In genomic region chr4:66737407-66737806, GRCm38 (mm10) we compare ENCODE assay signal across 28 mouse cellular contexts.
DNase-seq lines count a peak whose midpoint lies in the region; TF ChIP-seq lines count a peak whose summit lies in the region.
"Had no signal": no experiment of that assay in that cellular context is flagged by ENCODE, and none has a peak within 500 bp of the region (broad histone marks: within the 10 kb centered on the region; RNA-seq: fewer than 3 reads in every experiment).

No protein-coding gene starts in this region.

- TF ChIP-seq POLR2A in ES-Bruce4 (IDR thresholded peaks at IDR 0.05; ENCODE audit: insufficient read depth, low read length): no peak

- H3K9ac ChIP-seq in ES-Bruce4 (ENCODE audit: low read depth, poor library complexity, severe bottlenecking) (no peak overlapping the region), ES-E14 (ENCODE audit: insufficient read depth, low read depth, low read length, poor library complexity, severe bottlenecking) (no peak overlapping the region)
- H3K9ac ChIP-seq: forebrain, embryonic 13.5 days; heart, embryonic 12.5 days; heart, embryonic 15.5 days; hindbrain, embryonic 13.5 days; intestine, embryonic 15.5 days had no signal

- H3K4me3 ChIP-seq in ES-Bruce4 (ENCODE audit: low read depth, low read length) (no peak overlapping the region), ES-E14 (ENCODE audit: insufficient read depth in 1 of 2, low read depth in 1 of 2, low read length in 2 of 2, poor library complexity in 1 of 2, severe bottlenecking in 1 of 2) (no peak overlapping the region)
- H3K4me3 ChIP-seq: forebrain, embryonic 10.5 days; forebrain, embryonic 13.5 days; gastrocnemius, adult 2 months; heart, embryonic 12.5 days; heart, embryonic 15.5 days; hindbrain, embryonic 10.5 days; hindbrain, embryonic 13.5 days; intestine, embryonic 15.5 days had no signal

- TF ChIP-seq CTCF in ES-Bruce4 (IDR thresholded peaks at IDR 0.05; ENCODE audit: low read depth, low read length): no peak

- H3K4me1 ChIP-seq in ES-Bruce4 (ENCODE audit: control insufficient read depth, insufficient read depth, low read length) (no peaks in the 10 kb centered on the region), ES-E14 (ENCODE audit: control insufficient read depth in 2 of 2, insufficient read depth in 2 of 2, low read length in 2 of 2, poor library complexity in 1 of 2) (peaks cover 0 to 12% of the 10 kb centered on the region in 2 experiments; a peak in 2 of 4 replicates)
- H3K4me1 ChIP-seq: forebrain, embryonic 13.5 days; heart, embryonic 12.5 days; heart, embryonic 15.5 days; hindbrain, embryonic 13.5 days; intestine, embryonic 15.5 days had no signal

- H3K36me3 ChIP-seq in ES-Bruce4 (ENCODE audit: control insufficient read depth, insufficient read depth, low read length, poor library complexity, severe bottlenecking): no peaks in the 10 kb centered on the region
- H3K36me3 ChIP-seq in ES-E14 (ENCODE audit: control insufficient read depth, insufficient read depth, low read length, poor library complexity, severe bottlenecking): no peaks in the 10 kb centered on the region
- H3K36me3 ChIP-seq: forebrain, embryonic 10.5 days; G1E; heart, embryonic 12.5 days; heart, embryonic 15.5 days; hindbrain, embryonic 10.5 days; hindbrain, embryonic 13.5 days; intestine, embryonic 15.5 days had no signal

- H3K27me3 ChIP-seq in ES-Bruce4 (ENCODE audit: control insufficient read depth, insufficient read depth, low read length, poor library complexity, severe bottlenecking): no peaks in the 10 kb centered on the region; the same call in 1 of the 2 replicates
- H3K27me3 ChIP-seq: CH12.LX; forebrain, embryonic 13.5 days; heart, embryonic 12.5 days; heart, embryonic 15.5 days; hindbrain, embryonic 13.5 days; intestine, embryonic 15.5 days; Patski had no signal

- H3K27ac ChIP-seq in ES-Bruce4 (ENCODE audit: insufficient read depth, low read length): peak overlapping the region; percentile 98
- peak overlapping the region; percentile 81 for H3K27ac ChIP-seq in ES-E14 (ENCODE audit: insufficient read depth, low read depth, low read length, poor library complexity, severe bottlenecking)
- H3K27ac ChIP-seq: forebrain, embryonic 10.5 days; forebrain, embryonic 13.5 days; gastrocnemius, adult 2 months; heart, embryonic 15.5 days; hindbrain, embryonic 10.5 days; hindbrain, embryonic 13.5 days; intestine, embryonic 15.5 days had no signal

- peaks cover 6% of the 10 kb centered on the region; the same call in 1 of the 2 replicates for H3K9me3 ChIP-seq in ES-Bruce4 (replicated peaks; ENCODE audit: control insufficient read depth, insufficient read depth, low read length, poor library complexity, severe bottlenecking)
- no peaks in the 10 kb centered on the region; the same call in 1 of the 2 replicates for H3K9me3 ChIP-seq in ES-E14 (ENCODE audit: control insufficient read depth, insufficient read depth, low read depth, low read length)
- H3K9me3 ChIP-seq: forebrain, embryonic 10.5 days; forebrain, embryonic 13.5 days; heart, embryonic 12.5 days; heart, embryonic 15.5 days; hindbrain, embryonic 10.5 days; hindbrain, embryonic 13.5 days; intestine, embryonic 15.5 days had no signal

- TF ChIP-seq EP300 in ES-Bruce4 (IDR thresholded peaks at IDR 0.05; ENCODE audit: insufficient read depth, low read depth, low read length): peak; percentile 96

- intact Hi-C loops in left cerebral cortex, postnatal 10 days (cut with DNase I): no loop called here

- in situ Hi-C loops in ES-E14 (cut with MboI; ENCODE audit: low sequenced_read_pairs in 2 of 2, unreplicated experiment in 2 of 2): no loop called here

- DNase-seq in ES-E14 (ENCODE audit: low read depth, low spot score) (peak; percentile 47), ZHBTc4 (ENCODE audit: low read depth, low spot score) (peak; percentile 79)
- DNase-seq in cerebellum, postnatal 10 days: no peak
- no peak for DNase-seq in lung, postnatal 4 days
- no peak for DNase-seq in left cerebral cortex, postnatal 10 days (ENCODE audit: extremely low spot score in 1 of 2, low spot score in 2 of 2)
- DNase-seq: adrenal gland, postnatal 10 days; adrenal gland, postnatal 36 days; B cell, adult 2 months; cerebellum, adult 18-20 months; cerebellum, adult 9-10 months; cerebellum, postnatal 25 days; gastrocnemius, adult 2 months; gastrocnemius, postnatal 14 days; heart, adult 18-20 months; heart, postnatal 10 days; heart, postnatal 36 days; kidney, adult 11 months had no signal

TF ChIP-seq in ES-E14, 5 proteins besides CTCF, POLR2A, EP300 and RAD21:
- no peak for TF ChIP-seq HCFC1 (IDR thresholded peaks at IDR 0.05; ENCODE audit: borderline replicate concordance, insufficient read depth, low read length)
- no peak for TF ChIP-seq MAFK (IDR thresholded peaks at IDR 0.05; ENCODE audit: insufficient read depth, low read depth, low read length)
- peak; percentile 13; the same call in 1 of the 2 replicates for TF ChIP-seq CHD2 (IDR thresholded peaks at IDR 0.05; ENCODE audit: low read depth, low read length)
- TF ChIP-seq ZNF384 (IDR thresholded peaks at IDR 0.05; ENCODE audit: low read depth, low read length): no peak
- no peak for TF ChIP-seq ZC3H11A (IDR thresholded peaks at IDR 0.05; ENCODE audit: borderline replicate concordance, low read depth, low read length)

Comparison
In these comparisons a context has a peak if more than half of its experiments do, and no peak if none do; other contexts are left out.
1. DNase-seq: peak in ES-E14 (single experiment) and ZHBTc4 (single experiment); none in cerebellum, postnatal 10 days (0 of 2), lung, postnatal 4 days (0 of 2) and left cerebral cortex, postnatal 10 days (0 of 2).